Mouse (Mus musculus): Measurements from ENCODE around the gene 1700123K08Rik. TPM values are rescaled to one million over a fixed set of nuclear protein-coding genes. Genes with fewer than 3 reads are reported as not detected.
"Not testable (repeated sequence)": the region's sequence is repeated elsewhere in the genome, so short reads cannot be mapped to it uniquely, and the experiment has no call there.

Gene 1700123K08Rik
- polyA plus RNA-seq (2016; fragmentation: Nextera tagmentation; extraction: Ambion mirVana), result not detected in 2 replicates

- H3K4me1 ChIP-seq; H3K27ac ChIP-seq; H3K4me3 ChIP-seq; H3K36me3 ChIP-seq; H3K9ac ChIP-seq; H3K4me2 ChIP-seq (replicated peaks); ATAC-seq (ENCODE audit: low FRiP score, low read depth); H3K9me3 ChIP-seq; H3K27me3 ChIP-seq (replicated peaks): not testable (repeated sequence)
- 86% methylated on average over 2 of the region's 2 CpGs for WGBS
These were observed at the start of gene 1700123K08Rik for GRCm38 (mm10) chr5:138564612-138565011. Gene 1700123K08Rik (minus strand): TSS chr5:138564712.

GRCm38 (mm10) chr5:138587396-138587795 is 22.9 kb upstream of the 1700123K08Rik start:
- no peaks in the 10 kb centered on the region for H3K27me3 ChIP-seq (replicated peaks)

GRCm38 (mm10) chr5:138571623-138572022 is 7.1 kb upstream of the 1700123K08Rik start:
- no peak overlapping the region for H3K9ac ChIP-seq
- ATAC-seq (ENCODE audit: low FRiP score, low read depth), result no peak
- no peaks in the 10 kb centered on the region for H3K4me1 ChIP-seq
- H3K36me3 ChIP-seq, result no peaks in the 10 kb centered on the region
- H3K27me3 ChIP-seq (replicated peaks), result no peaks in the 10 kb centered on the region
- no peak overlapping the region for H3K27ac ChIP-seq
- no peak overlapping the region for H3K4me3 ChIP-seq
- no peak overlapping the region for H3K4me2 ChIP-seq (replicated peaks)
- WGBS, result 54% methylated on average over 4 of the region's 4 CpGs
- H3K9me3 ChIP-seq, result peaks cover 3% of the 10 kb centered on the region; the same call in 1 of the 2 replicates

More at GRCm38 (mm10) chr5:138587396-138587795, 22.9 kb upstream of the 1700123K08Rik start:
- Histone ChIP-seq H3K9ac (no peak overlapping the region), H3K27ac (no peak overlapping the region), H3K9me3 (peaks cover 16% of the 10 kb centered on the region), H3K4me3 (no peak overlapping the region), H3K4me1 (no peaks in the 10 kb centered on the region), H3K4me2 (replicated peaks) (no peak overlapping the region), H3K36me3 (no peaks in the 10 kb centered on the region)
- 91% methylated on average over 6 of the region's 6 CpGs for WGBS
- no peak for ATAC-seq (ENCODE audit: low FRiP score, low read depth)

- no peak overlapping the region for H3K4me3 ChIP-seq
- WGBS, result 57% methylated on average over 1 of the region's 1 CpGs
- H3K36me3 ChIP-seq, result no peaks in the 10 kb centered on the region
- no peaks in the 10 kb centered on the region for H3K4me1 ChIP-seq
- no peak overlapping the region for H3K4me2 ChIP-seq (replicated peaks)
- no peaks in the 10 kb centered on the region for H3K27me3 ChIP-seq (replicated peaks)
- no peak overlapping the region for H3K9ac ChIP-seq
- no peaks in the 10 kb centered on the region for H3K9me3 ChIP-seq
- no peak for ATAC-seq (ENCODE audit: low FRiP score, low read depth)
- no peak overlapping the region for H3K27ac ChIP-seq
These were observed 11.8 kb downstream of the 1700123K08Rik start for GRCm38 (mm10) chr5:138552718-138553117.

- Histone ChIP-seq H3K9ac (no peak overlapping the region), H3K4me2 (replicated peaks) (no peak overlapping the region), H3K4me3 (no peak overlapping the region), H3K9me3 (no peaks in the 10 kb centered on the region), H3K36me3 (no peaks in the 10 kb centered on the region), H3K4me1 (no peaks in the 10 kb centered on the region), H3K27ac (no peak overlapping the region), H3K27me3 (replicated peaks) (no peaks in the 10 kb centered on the region)
- no peak for ATAC-seq (ENCODE audit: low FRiP score, low read depth)
- 85% methylated on average over 1 of the region's 1 CpGs for WGBS
These were observed 32.0 kb downstream of the 1700123K08Rik start for GRCm38 (mm10) chr5:138532491-138532890.

Small RNA genes lying within 50 kb of the gene (microRNA-seq; reads per million reads assigned to microRNA genes)
- not detected for gene Gm24082

Other genes starting within 250 kb of the 1700123K08Rik start
- 0.19 TPM in 1 of 2 replicates, not detected in the other for gene Pvrig, start 222.8 kb downstream of the 1700123K08Rik start, polyA plus RNA-seq (2016; fragmentation: Nextera tagmentation; extraction: Ambion mirVana)
- gene Zfp157, start 123.2 kb downstream of the 1700123K08Rik start, polyA plus RNA-seq (2016; fragmentation: Nextera tagmentation; extraction: Ambion mirVana), result 60.0 and 68.0 TPM in 2 replicates
- gene Zfp68, start 55.0 kb upstream of the 1700123K08Rik start, polyA plus RNA-seq (2016; fragmentation: Nextera tagmentation; extraction: Ambion mirVana), result 79.5 and 80.5 TPM in 2 replicates
- gene A430033K04Rik, start 58.1 kb upstream of the 1700123K08Rik start, polyA plus RNA-seq (2016; fragmentation: Nextera tagmentation; extraction: Ambion mirVana), result 16.1 and 16.8 TPM in 2 replicates
- gene Fam20c, start 189.8 kb upstream of the 1700123K08Rik start, polyA plus RNA-seq (2016; fragmentation: Nextera tagmentation; extraction: Ambion mirVana), result 46.9 and 51.9 TPM in 2 replicates